18 mouse cellular contexts compared by ENCODE assay signal in the genomic region with DNA sequence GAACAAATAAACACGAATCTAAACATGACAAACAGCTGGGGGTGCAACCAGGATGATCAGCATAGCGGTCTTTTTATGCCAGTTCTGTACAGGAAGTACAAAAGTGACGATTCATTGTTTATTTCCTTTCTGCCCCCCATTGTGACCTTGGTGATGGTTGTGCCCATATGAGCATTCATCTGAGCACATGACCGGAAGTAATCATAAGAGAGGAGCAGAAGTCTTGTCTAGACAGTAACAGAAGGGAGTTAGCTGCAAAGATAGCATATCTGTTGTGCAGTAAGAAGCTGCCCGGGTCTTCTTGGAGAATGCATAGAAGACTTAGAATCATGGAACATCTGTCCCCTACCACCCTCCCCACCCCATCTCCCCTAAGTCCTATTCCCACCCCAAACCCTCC. TPM values are rescaled to one million over a fixed set of nuclear protein-coding genes. Genes with fewer than 3 reads are reported as not detected.
DNase-seq lines count a peak whose midpoint lies in the region; ATAC-seq and TF ChIP-seq lines count a peak whose summit lies in the region.
"Had no signal": no experiment of that assay in that cellular context is flagged by ENCODE, and none has a peak within 500 bp of the region (broad histone marks: within the 10 kb centered on the region; RNA-seq: fewer than 3 reads in every experiment).

No protein-coding gene starts in this region.

- intact Hi-C loops in heart, adult 2 months (cut with DNase I), result no loop called here

- no peaks in the 10 kb centered on the region for H3K27me3 ChIP-seq in intestine, postnatal 0 days (replicated peaks; ENCODE audit: control insufficient read depth, insufficient read depth, low read length)
- no peaks in the 10 kb centered on the region for H3K27me3 ChIP-seq in intestine, embryonic 16.5 days (replicated peaks; ENCODE audit: control insufficient read depth, insufficient read depth, low read length)
- no peaks in the 10 kb centered on the region for H3K27me3 ChIP-seq in liver, embryonic 16.5 days (ENCODE audit: control insufficient read depth, insufficient read depth, low read depth, low read length)
- H3K27me3 ChIP-seq in midbrain, embryonic 13.5 days, result no peaks in the 10 kb centered on the region
- no peaks in the 10 kb centered on the region for H3K27me3 ChIP-seq in heart, adult 2 months (ENCODE audit: control insufficient read depth, insufficient read depth, low read length)
- H3K27me3 ChIP-seq: heart, embryonic 15.5 days; limb, embryonic 15.5 days; megakaryocyte, embryonic 14.5 days had no signal

- TF ChIP-seq CTCF in intestine, postnatal 0 days (IDR thresholded peaks at IDR 0.05; ENCODE audit: low read depth), result no peak
- no peak for TF ChIP-seq CTCF in heart, adult 2 months (IDR thresholded peaks at IDR 0.05)

- no peak for TF ChIP-seq POLR2A in heart, adult 2 months (IDR thresholded peaks at IDR 0.05; ENCODE audit: insufficient read depth, low read depth, low read length)

- H3K9me3 ChIP-seq in intestine, postnatal 0 days (ENCODE audit: control insufficient read depth), result no peaks in the 10 kb centered on the region
- H3K9me3 ChIP-seq in intestine, embryonic 16.5 days (ENCODE audit: control insufficient read depth, low read length), result no peaks in the 10 kb centered on the region
- H3K9me3 ChIP-seq in liver, embryonic 16.5 days (replicated peaks; ENCODE audit: control insufficient read depth, low read length), result no peaks in the 10 kb centered on the region
- no peaks in the 10 kb centered on the region for H3K9me3 ChIP-seq in midbrain, embryonic 13.5 days
- H3K9me3 ChIP-seq: heart, embryonic 15.5 days; limb, embryonic 15.5 days; megakaryocyte, embryonic 14.5 days had no signal

- peaks cover 43% of the 10 kb centered on the region; the same call in 1 of the 2 replicates for H3K36me3 ChIP-seq in intestine, postnatal 0 days (ENCODE audit: control insufficient read depth, insufficient read depth)
- peaks cover 11% of the 10 kb centered on the region for H3K36me3 ChIP-seq in intestine, embryonic 16.5 days (ENCODE audit: control insufficient read depth, insufficient read depth, low read length)
- H3K36me3 ChIP-seq in liver, embryonic 16.5 days (ENCODE audit: control insufficient read depth, insufficient read depth), result no peaks in the 10 kb centered on the region; the same call in 1 of the 2 replicates
- H3K36me3 ChIP-seq in midbrain, embryonic 13.5 days, result peaks cover 63% of the 10 kb centered on the region
- H3K36me3 ChIP-seq in heart, adult 2 months (ENCODE audit: control insufficient read depth, insufficient read depth, low read length), result no peaks in the 10 kb centered on the region

- H3K4me1 ChIP-seq in intestine, postnatal 0 days (replicated peaks; ENCODE audit: control insufficient read depth, insufficient read depth, low read length), result no peaks in the 10 kb centered on the region
- H3K4me1 ChIP-seq in intestine, embryonic 16.5 days (ENCODE audit: control insufficient read depth, insufficient read depth, low read length), result no peaks in the 10 kb centered on the region
- H3K4me1 ChIP-seq in liver, embryonic 16.5 days (ENCODE audit: control insufficient read depth, low read depth, low read length), result peaks cover 4% of the 10 kb centered on the region
- no peaks in the 10 kb centered on the region for H3K4me1 ChIP-seq in midbrain, embryonic 13.5 days (replicated peaks)
- no peaks in the 10 kb centered on the region for H3K4me1 ChIP-seq in heart, adult 2 months (ENCODE audit: control insufficient read depth, insufficient read depth, low read length)
- H3K4me1 ChIP-seq: heart, embryonic 15.5 days; limb, embryonic 15.5 days had no signal

- no peak overlapping the region for H3K9ac ChIP-seq in intestine, postnatal 0 days (ENCODE audit: low read depth, low read length)
- no peak overlapping the region for H3K9ac ChIP-seq in intestine, embryonic 16.5 days (ENCODE audit: low read depth, low read length)
- no peak overlapping the region for H3K9ac ChIP-seq in liver, embryonic 16.5 days (ENCODE audit: low read depth, low read length)
- no peak overlapping the region for H3K9ac ChIP-seq in midbrain, embryonic 13.5 days (replicated peaks)
- H3K9ac ChIP-seq in heart, adult 2 months (ENCODE audit: low read depth, low read length), result no peak overlapping the region
- H3K9ac ChIP-seq: forebrain, postnatal 0 days; heart, embryonic 15.5 days; hindbrain, embryonic 14.5 days; limb, embryonic 15.5 days had no signal

- no peak for ATAC-seq in intestine, postnatal 0 days
- ATAC-seq in intestine, embryonic 16.5 days, result no peak
- peak; percentile 83 for ATAC-seq in activated CD4-positive, CD25-positive, alpha-beta regulatory T cell, adult 4 months
- ATAC-seq in liver, embryonic 16.5 days (ENCODE audit: low read depth), result peak; percentile 41
- ATAC-seq in midbrain, embryonic 13.5 days, result no peak
- ATAC-seq: forebrain, postnatal 0 days had no signal

- peak; percentile 27 for DNase-seq in A20 (ENCODE audit: low read depth, low spot score)
- no peak for DNase-seq in spleen, postnatal 14 days (ENCODE audit: low spot score in 2 of 2)
- DNase-seq in heart, adult 2 months, result no peak
- DNase-seq: cerebellum, adult 18-20 months; embryo, embryonic 11 days; forebrain, postnatal 0 days; gastrocnemius, postnatal 25 days had no signal

- WGBS in intestine, postnatal 0 days, result 69% methylated on average over 5 of the region's 5 CpGs
- WGBS in intestine, embryonic 16.5 days, result 79% methylated on average over 5 of the region's 5 CpGs
- WGBS in liver, embryonic 16.5 days (ENCODE audit: insufficient replicate concordance), result 32% methylated on average over 5 of the region's 5 CpGs
- 93% methylated on average over 5 of the region's 5 CpGs for WGBS in midbrain, embryonic 13.5 days
- 41% methylated on average over 5 of the region's 5 CpGs for WGBS in heart, adult 2 months

- 0 out of 2 replicates have a peak overlapping the region, but pooled peaks have one; percentile 41 for H3K27ac ChIP-seq in intestine, postnatal 0 days (ENCODE audit: low read depth, low read length)
- H3K27ac ChIP-seq in intestine, embryonic 16.5 days (ENCODE audit: low read length), result no peak overlapping the region
- H3K27ac ChIP-seq in liver, embryonic 16.5 days (ENCODE audit: low read length), result no peak overlapping the region
- no peak overlapping the region for H3K27ac ChIP-seq in midbrain, embryonic 13.5 days
- no peak overlapping the region for H3K27ac ChIP-seq in heart, adult 2 months
- H3K27ac ChIP-seq: heart, embryonic 15.5 days; hindbrain, embryonic 14.5 days; limb, embryonic 15.5 days; stomach, postnatal 0 days had no signal

- H3K79me2 ChIP-seq in heart, adult 2 months (replicated peaks; ENCODE audit: control insufficient read depth, insufficient read depth, low read length), result no peaks in the 10 kb centered on the region

- H3K4me2 ChIP-seq in intestine, postnatal 0 days (replicated peaks; ENCODE audit: low read depth), result no peak overlapping the region
- H3K4me2 ChIP-seq in intestine, embryonic 16.5 days (ENCODE audit: low read depth, low read length), result no peak overlapping the region
- no peak overlapping the region for H3K4me2 ChIP-seq in liver, embryonic 16.5 days (ENCODE audit: low read depth, low read length)
- H3K4me2 ChIP-seq in midbrain, embryonic 13.5 days (replicated peaks), result no peak overlapping the region
- H3K4me2 ChIP-seq: heart, embryonic 15.5 days; hindbrain, embryonic 14.5 days; limb, embryonic 15.5 days had no signal

- H3K4me3 ChIP-seq in intestine, postnatal 0 days (ENCODE audit: low read depth, low read length), result no peak overlapping the region
- H3K4me3 ChIP-seq in intestine, embryonic 16.5 days (ENCODE audit: low read length), result no peak overlapping the region
- H3K4me3 ChIP-seq in liver, embryonic 16.5 days (ENCODE audit: low read depth, low read length), result no peak overlapping the region
- no peak overlapping the region for H3K4me3 ChIP-seq in midbrain, embryonic 13.5 days (replicated peaks)
- H3K4me3 ChIP-seq in heart, adult 2 months, result no peak overlapping the region
- H3K4me3 ChIP-seq: erythroblast, embryonic 14.5 days; heart, embryonic 15.5 days; limb, embryonic 15.5 days had no signal

- no peak for TF ChIP-seq EP300 in heart, adult 2 months (IDR thresholded peaks at IDR 0.05; ENCODE audit: insufficient read depth, low read depth, low read length)

RNA-seq across cellular contexts. Expression of a gene that starts 19.0 kb away (rescaled TPM):
- polyA plus RNA-seq in intestine, postnatal 0 days (2015; fragmentation: Nextera tagmentation; extraction: Ambion mirVana), result 25.7 and 26.7 TPM in 2 replicates
- 33.0 and 35.2 TPM in 2 replicates for polyA plus RNA-seq in intestine, embryonic 16.5 days (2015; fragmentation: Nextera tagmentation; extraction: Ambion mirVana)
- polyA plus RNA-seq in activated CD4-positive, CD25-positive, alpha-beta regulatory T cell, adult 4 months (2017; shearing (Covaris generic)), result 10 to 100 TPM; 23.4 to 34.7 TPM
- 8.1 and 9.1 TPM in 2 replicates for polyA plus RNA-seq in liver, embryonic 16.5 days (2015; fragmentation: Nextera tagmentation; extraction: Ambion mirVana)
- 19.7 and 20.5 TPM in 2 replicates for polyA plus RNA-seq in midbrain, embryonic 13.5 days (2015; fragmentation: Nextera tagmentation; extraction: Ambion mirVana)
- 10 to 100 TPM; 13.5 to 13.7 TPM for total RNA-seq in heart, adult 2 months (2021)
- polyA plus RNA-seq in heart, adult 2 months (2012; rRNA removed), result 13.4 and 16.7 TPM in 2 replicates

RNA-seq across cellular contexts. Expression of a gene that starts 59.5 kb away (rescaled TPM):
- polyA plus RNA-seq in intestine, postnatal 0 days (2015; fragmentation: Nextera tagmentation; extraction: Ambion mirVana), result 3.1 and 3.2 TPM in 2 replicates
- polyA plus RNA-seq in intestine, embryonic 16.5 days (2015; fragmentation: Nextera tagmentation; extraction: Ambion mirVana), result 9.4 and 10.3 TPM in 2 replicates
- 1 to 10 TPM; 3.0 to 3.7 TPM for polyA plus RNA-seq in activated CD4-positive, CD25-positive, alpha-beta regulatory T cell, adult 4 months (2017; shearing (Covaris generic))
- polyA plus RNA-seq in liver, embryonic 16.5 days (2015; fragmentation: Nextera tagmentation; extraction: Ambion mirVana), result 17.3 and 19.1 TPM in 2 replicates
- polyA plus RNA-seq in midbrain, embryonic 13.5 days (2015; fragmentation: Nextera tagmentation; extraction: Ambion mirVana), result 3.5 and 4.1 TPM in 2 replicates
- total RNA-seq in heart, adult 2 months (2021), result not detected
- 0.04 TPM in 1 of 2 replicates, not detected in the other for polyA plus RNA-seq in heart, adult 2 months (2012; rRNA removed)
- total RNA-seq: gastrocnemius, postnatal 25 days had no signal

RNA-seq across cellular contexts. Expression of a gene that starts 59.6 kb away (rescaled TPM):
- polyA plus RNA-seq in intestine, postnatal 0 days (2015; fragmentation: Nextera tagmentation; extraction: Ambion mirVana), result 64.1 and 65.2 TPM in 2 replicates
- polyA plus RNA-seq in intestine, embryonic 16.5 days (2015; fragmentation: Nextera tagmentation; extraction: Ambion mirVana), result 72.3 and 78.8 TPM in 2 replicates
- polyA plus RNA-seq in activated CD4-positive, CD25-positive, alpha-beta regulatory T cell, adult 4 months (2017; shearing (Covaris generic)), result 10 to 100 TPM; 52.3 to 71.5 TPM
- polyA plus RNA-seq in liver, embryonic 16.5 days (2015; fragmentation: Nextera tagmentation; extraction: Ambion mirVana), result 30.6 and 36.8 TPM in 2 replicates
- 93.4 and 104 TPM in 2 replicates for polyA plus RNA-seq in midbrain, embryonic 13.5 days (2015; fragmentation: Nextera tagmentation; extraction: Ambion mirVana)
- total RNA-seq in heart, adult 2 months (2021), result 10 to 100 TPM; 14.3 to 17.0 TPM
- 3.2 and 7.1 TPM in 2 replicates for polyA plus RNA-seq in heart, adult 2 months (2012; rRNA removed)

Comparison
In these comparisons a context has a peak if more than half of its experiments do, and no peak if none do; other contexts are left out.
1. ATAC-seq: peak in activated CD4-positive, CD25-positive, alpha-beta regulatory T cell, adult 4 months (single experiment) and liver, embryonic 16.5 days (single experiment); none in intestine, postnatal 0 days (single experiment), intestine, embryonic 16.5 days (single experiment) and midbrain, embryonic 13.5 days (single experiment).